Mouse (Mus musculus): Measurements from ENCODE around the gene Gng2. TPM values are rescaled to one million over a fixed set of nuclear protein-coding genes. Genes with fewer than 3 reads are reported as not detected.

The Gng2 gene
- polyA plus RNA-seq, 1 experiment from 2014 or later = 11.6 TPM

GRCm38 (mm10) chr14:19836289-19836688 is 141.1 kb downstream of the Gng2 start:
- Histone ChIP-seq H3K27ac (ENCODE audit: low read length) (no peak overlapping the region), H3K9me3 (replicated peaks; ENCODE audit: control insufficient read depth, low read length) (no peaks in the 10 kb centered on the region), H3K9ac (ENCODE audit: low read depth, low read length) (no peak overlapping the region), H3K4me1 (ENCODE audit: control insufficient read depth, low read depth, low read length) (no peaks in the 10 kb centered on the region; the same call in 1 of the 2 replicates), H3K4me2 (ENCODE audit: low read depth, low read length) (no peak overlapping the region), H3K4me3 (ENCODE audit: low read depth, low read length) (no peak overlapping the region), H3K36me3 (ENCODE audit: control insufficient read depth, insufficient read depth) (no peaks in the 10 kb centered on the region), H3K27me3 (ENCODE audit: control insufficient read depth, insufficient read depth, low read depth, low read length) (no peaks in the 10 kb centered on the region)
- WGBS (ENCODE audit: insufficient replicate concordance) = 67% methylated on average over 3 of the region's 3 CpGs
- no peak for ATAC-seq (ENCODE audit: low read depth)

GRCm38 (mm10) chr14:19825481-19825880 is 151.9 kb downstream of the Gng2 start:
- H3K4me3 ChIP-seq (ENCODE audit: low read depth, low read length) = no peak overlapping the region
- ATAC-seq (ENCODE audit: low read depth) = no peak
- WGBS (ENCODE audit: insufficient replicate concordance) = 73% methylated on average over 11 of the region's 11 CpGs

GRCm38 (mm10) chr14:19823321-19824142 is 153.9 kb downstream of the Gng2 start, which contains the start of gene Rtraf:
Gene Rtraf (minus strand): TSS chr14:19823824.
- Histone ChIP-seq H3K9ac (ENCODE audit: low read depth, low read length) (peak within 1 kb of the TSS; percentile 92), H3K9me3 (replicated peaks; ENCODE audit: control insufficient read depth, low read length) (no peaks in the 10 kb centered on the region), H3K4me1 (ENCODE audit: control insufficient read depth, low read depth, low read length) (peaks cover 4% of the 10 kb centered on the region), H3K4me2 (ENCODE audit: low read depth, low read length) (peak within 1 kb of the TSS; percentile 89), H3K36me3 (ENCODE audit: control insufficient read depth, insufficient read depth) (peaks cover 9% of the 10 kb centered on the region), H3K27ac (ENCODE audit: low read length) (peak within 1 kb of the TSS; percentile 67), H3K27me3 (ENCODE audit: control insufficient read depth, insufficient read depth, low read depth, low read length) (no peaks in the 10 kb centered on the region), H3K4me3 (ENCODE audit: low read depth, low read length) (peak within 1 kb of the TSS; percentile 91)
- WGBS (ENCODE audit: insufficient replicate concordance) = under 1% methylated on average over 80 of the region's 80 CpGs
- ATAC-seq (ENCODE audit: low read depth) = peak; percentile 99

More at GRCm38 (mm10) chr14:19825481-19825880, 151.9 kb downstream of the Gng2 start:
- Histone ChIP-seq H3K27me3 (ENCODE audit: control insufficient read depth, insufficient read depth, low read depth, low read length) (no peaks in the 10 kb centered on the region), H3K4me2 (ENCODE audit: low read depth, low read length) (no peak overlapping the region), H3K36me3 (ENCODE audit: control insufficient read depth, insufficient read depth) (peaks cover 9% of the 10 kb centered on the region), H3K9me3 (replicated peaks; ENCODE audit: control insufficient read depth, low read length) (no peaks in the 10 kb centered on the region), H3K4me1 (ENCODE audit: control insufficient read depth, low read depth, low read length) (peaks cover 4% of the 10 kb centered on the region), H3K9ac (ENCODE audit: low read depth, low read length) (no peak overlapping the region), H3K27ac (ENCODE audit: low read length) (no peak overlapping the region)

Other genes with a start within 250 kb of the Gng2 start
- 14.3 and 16.1 TPM in 2 replicates for gene Nid2, start 226.4 kb downstream of the Gng2 start, polyA plus RNA-seq (2015; fragmentation: Nextera tagmentation; extraction: Ambion mirVana)
- gene Rtraf, start 153.8 kb downstream of the Gng2 start, polyA plus RNA-seq (2015; fragmentation: Nextera tagmentation; extraction: Ambion mirVana) = 58.5 and 61.2 TPM in 2 replicates
- 4.0 and 4.4 TPM in 2 replicates for gene Saysd1, start 160.9 kb upstream of the Gng2 start, polyA plus RNA-seq (2015; fragmentation: Nextera tagmentation; extraction: Ambion mirVana)
- 4.7 and 5.1 TPM in 2 replicates for gene Kcnk5, start 204.2 kb upstream of the Gng2 start, polyA plus RNA-seq (2015; fragmentation: Nextera tagmentation; extraction: Ambion mirVana)

Measured in liver, embryonic 16.5 days (tissue).